Mouse (Mus musculus) adrenal gland, postnatal 36 days (tissue): ENCODE data around the gene Sesn3. TPM values are rescaled to one million over a fixed set of nuclear protein-coding genes. Genes with fewer than 3 reads are reported as not detected.
"Not testable (repeated sequence)": the region's sequence is repeated elsewhere in the genome, so short reads cannot be mapped to it uniquely, and the experiment has no call there.

Experiments used
- DNase-seq, 2 experiments: peaks; one replicate each; pipeline ENCODE4 v3.0.0; 2021; ENCODE audit warnings: mixed read lengths in 1 of 2
- long read RNA-seq, 2 experiments: library from polyadenylated mRNA; stranded (forward); transcript quantifications; one replicate each; pipeline ENCODE4 v2.0.0; 2021; ENCODE audit warnings: borderline sequencing depth in 2 of 2
- total RNA-seq, 2 experiments: library from RNA; stranded (reverse); gene quantifications; 2 replicates each; pipeline ENCODE4 v1.2.3; 2021

The Sesn3 gene
- 10 to 100 TPM; 63.1 to 66.2 TPM for total RNA-seq
- long read RNA-seq, experiment 1, full-length matches to known transcripts, result 8 of 9 reads
- long read RNA-seq, experiment 1, partial matches to known transcripts, result 0 of 9 reads
- long read RNA-seq, experiment 1, other reads (novel, unspliced or antisense), result 1 of 9 reads
- long read RNA-seq, experiment 2, full-length matches to known transcripts, result 1 of 2 reads
- long read RNA-seq, experiment 2, partial matches to known transcripts, result 0 of 2 reads
- long read RNA-seq, experiment 2, other reads (novel, unspliced or antisense), result 1 of 2 reads

- DNase-seq, result peak; percentile 85 to 87
Observed at GRCm38 (mm10) chr9:14274986-14275720, at the start of gene Sesn3. Gene Sesn3, plus strand, starts transcription at chr9:14275067.

DNA sequence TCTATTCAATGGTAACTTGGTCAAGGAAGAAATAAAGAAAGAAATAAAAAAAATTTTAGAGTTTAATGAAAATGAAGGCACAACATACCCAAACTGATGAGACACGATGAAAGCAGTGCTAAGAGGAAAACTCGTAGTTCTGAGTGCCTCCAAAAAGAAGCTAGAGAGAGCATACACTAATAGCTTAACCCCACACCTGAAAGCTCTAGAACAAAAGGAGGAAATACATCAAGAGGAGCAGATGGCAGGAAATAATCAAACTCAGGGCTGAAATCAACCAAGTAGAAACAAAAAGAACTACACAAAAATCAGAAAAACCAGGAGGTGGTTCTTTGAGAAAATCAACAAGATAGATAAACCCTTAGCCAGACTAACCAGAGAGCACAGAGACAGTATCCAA is 47.8 kb upstream of the Sesn3 start:
- not testable (repeated sequence) for DNase-seq

GRCm38 (mm10) chr9:14233702-14234373 is 41.0 kb upstream of the Sesn3 start:
- DNase-seq, result no peak

DNA sequence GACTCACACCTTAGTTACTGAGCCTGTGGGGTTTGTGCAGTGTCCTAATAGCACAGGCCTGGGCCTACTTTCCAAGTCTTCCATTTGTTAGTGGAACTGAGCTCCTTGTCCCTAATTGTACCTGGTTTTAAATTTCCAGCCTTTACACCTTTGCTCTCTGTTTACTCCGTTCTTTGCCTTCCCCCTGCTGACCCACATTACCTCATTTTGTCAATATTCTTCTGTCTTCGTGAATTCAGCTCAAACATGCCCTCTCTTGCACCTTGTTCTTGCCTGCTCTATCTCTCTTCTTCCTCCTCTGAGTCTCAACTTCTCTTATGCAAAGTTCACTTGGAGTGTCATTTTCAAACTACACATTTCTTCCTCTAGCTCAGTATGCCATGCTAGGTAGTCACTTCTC is 39.6 kb upstream of the Sesn3 start:
- no peak for DNase-seq

GRCm38 (mm10) chr9:14241003-14241402 is 33.9 kb upstream of the Sesn3 start:
- DNase-seq, result not testable (repeated sequence)

DNA sequence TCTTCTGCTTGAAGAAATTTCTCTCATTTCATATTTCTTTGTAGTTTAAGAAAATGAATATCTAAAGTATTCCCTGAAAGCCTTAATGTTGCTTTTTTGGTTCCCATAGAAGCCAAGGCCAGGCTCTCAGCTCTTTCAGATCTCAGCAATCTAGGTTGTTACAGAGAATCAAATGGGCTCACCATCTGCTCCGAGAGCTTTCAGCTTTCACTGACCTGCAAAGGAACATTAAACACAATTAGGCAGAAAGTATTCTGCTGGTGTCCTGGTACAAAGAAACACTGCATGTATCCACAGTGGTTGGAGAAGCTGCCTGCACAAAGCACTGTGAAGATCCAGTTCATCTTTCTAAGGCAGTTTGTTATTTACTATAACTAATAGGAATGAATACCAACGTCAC is 32.6 kb upstream of the Sesn3 start:
- DNase-seq, result no peak

GRCm38 (mm10) chr9:14244528-14244927 is 30.3 kb upstream of the Sesn3 start:
- DNase-seq, result no peak

- DNase-seq, result no peak
Observed at GRCm38 (mm10) chr9:14245013-14245586, 29.8 kb upstream of the Sesn3 start.

GRCm38 (mm10) chr9:14246016-14246799 is 28.7 kb upstream of the Sesn3 start:
- DNase-seq, result peak; percentile 6 to 20

GRCm38 (mm10) chr9:14247480-14248208 is 27.2 kb upstream of the Sesn3 start:
- DNase-seq, result no peak

GRCm38 (mm10) chr9:14248209-14248596 is 26.7 kb upstream of the Sesn3 start:
- no peak for DNase-seq

DNA sequence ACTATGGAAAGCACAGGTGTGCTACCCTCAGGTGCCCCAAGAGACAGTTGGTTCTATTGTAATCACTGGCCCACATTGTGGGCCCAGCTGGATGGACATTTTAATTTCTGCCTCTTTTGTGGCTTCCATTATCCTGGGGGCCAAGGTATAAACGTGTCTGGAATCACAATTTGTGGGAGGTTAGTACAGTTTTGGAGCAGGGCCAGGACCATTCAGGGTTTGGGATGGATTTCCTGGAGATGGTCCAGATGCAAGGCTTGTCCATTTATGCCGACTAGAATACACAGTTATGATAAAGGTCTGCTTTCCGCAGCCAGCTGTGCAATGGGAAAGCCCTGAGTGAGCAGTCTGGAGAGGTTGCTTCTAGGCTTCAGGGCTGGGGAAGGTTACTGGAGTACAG is 13.7 kb upstream of the Sesn3 start:
- no peak for DNase-seq

GRCm38 (mm10) chr9:14262568-14262972 is 12.3 kb upstream of the Sesn3 start:
- no peak for DNase-seq

DNA sequence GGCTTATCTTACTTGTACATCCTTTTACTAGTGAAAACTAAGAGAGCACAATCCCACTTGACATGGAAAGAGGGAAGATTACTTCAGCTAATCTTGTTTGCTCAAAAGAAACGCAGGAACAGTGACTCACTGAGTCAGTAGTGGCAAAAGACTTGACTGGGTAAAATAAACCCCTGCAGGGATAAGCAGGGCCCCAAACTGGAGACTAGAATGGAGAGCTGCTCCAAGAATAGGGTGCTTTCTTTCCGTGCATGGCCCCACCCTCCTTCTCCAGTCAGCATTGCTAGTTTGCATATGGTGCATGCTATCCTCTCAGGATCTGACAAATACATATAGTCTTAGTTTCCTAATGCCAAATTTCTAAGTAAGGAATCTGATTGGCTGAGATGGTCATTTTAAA is 8.4 kb upstream of the Sesn3 start:
- no peak for DNase-seq

DNA sequence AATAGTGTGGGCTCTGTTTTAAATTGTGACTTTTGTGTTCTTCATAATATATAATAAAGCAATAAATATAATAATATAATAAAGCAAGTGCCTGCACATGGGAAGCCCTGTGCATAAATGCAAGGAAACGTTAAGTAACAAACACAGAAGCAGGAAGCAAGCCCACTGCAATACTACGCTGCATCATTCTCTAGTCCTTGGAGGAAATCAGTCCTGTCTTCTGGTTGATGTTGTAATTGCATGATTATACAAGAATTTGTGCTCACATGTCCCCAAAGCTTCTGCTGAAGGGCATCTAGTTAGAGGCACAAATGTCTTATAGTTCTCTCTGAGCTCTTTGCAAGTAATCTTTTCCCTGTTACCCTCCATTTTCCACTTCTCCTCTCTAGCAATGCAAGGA is 6.3 kb upstream of the Sesn3 start:
- DNase-seq, result no peak

GRCm38 (mm10) chr9:14272921-14273320 is 1.9 kb upstream of the Sesn3 start:
- DNase-seq, result no peak

DNA sequence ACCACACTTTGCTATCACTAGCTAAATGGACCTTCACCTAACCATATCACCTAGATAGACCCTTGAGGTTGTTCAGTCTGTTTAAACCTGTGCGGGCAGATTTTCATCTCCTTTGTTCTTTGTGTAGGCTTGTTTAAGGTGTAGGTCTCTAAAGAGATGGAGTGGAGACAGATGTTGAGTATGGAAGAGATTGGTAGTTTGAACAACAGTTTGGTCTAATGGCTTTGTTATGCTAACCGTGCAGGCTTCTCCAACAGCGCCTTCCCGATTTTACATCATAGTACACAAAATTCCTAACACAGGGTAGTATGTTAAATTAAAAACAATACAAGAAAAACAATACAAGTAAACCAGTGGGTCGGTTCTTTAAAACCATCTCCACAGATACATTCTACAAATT is 281 bp upstream of the Sesn3 start:
- DNase-seq, result no peak

DNA sequence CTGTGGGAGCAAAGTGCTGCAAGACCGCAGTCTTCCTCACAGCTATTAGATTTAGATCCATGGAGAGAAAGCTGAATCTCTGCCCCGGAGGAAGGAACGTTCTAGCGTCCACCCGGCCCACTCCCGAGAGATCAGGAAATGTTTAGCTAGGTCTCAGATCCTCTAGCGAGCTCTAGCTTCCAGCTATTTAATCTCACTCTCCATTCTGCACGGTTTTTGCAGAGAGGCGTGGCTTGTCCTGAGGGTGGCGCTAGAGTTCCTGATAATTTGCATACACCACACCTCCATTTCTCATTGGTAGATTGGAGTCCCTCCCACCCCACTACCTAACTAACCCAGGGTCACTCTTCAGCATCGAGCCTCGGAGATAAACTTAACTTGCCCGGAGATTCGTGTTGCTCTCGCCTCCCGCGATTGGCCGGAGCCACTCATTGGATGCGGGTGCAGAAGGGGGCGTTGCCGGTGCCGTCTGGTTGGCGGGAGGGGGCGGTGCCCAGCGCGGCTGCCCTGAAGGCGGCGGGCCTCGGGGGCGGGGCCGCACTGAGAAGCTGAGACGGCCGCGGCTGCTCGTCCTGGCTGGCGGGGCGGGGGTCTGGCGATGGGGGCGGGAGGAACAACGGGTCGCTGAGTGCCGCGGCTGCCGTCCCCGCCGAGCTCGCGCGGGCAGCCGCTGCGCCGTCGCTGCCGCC is 1.1 kb downstream of the Sesn3 start:
- peak; percentile 99 for DNase-seq

GRCm38 (mm10) chr9:14276481-14277287 is 1.8 kb downstream of the Sesn3 start:
- peak; percentile 48 to 63 for DNase-seq
